Mouse (Mus musculus): ENCODE results near the gene Gse1. TPM values are rescaled to one million over a fixed set of nuclear protein-coding genes. Genes with fewer than 3 reads are reported as not detected.
"Not testable (repeated sequence)": the region's sequence is repeated elsewhere in the genome, so short reads cannot be mapped to it uniquely, and the experiment has no call there.

Gse1 gene
- polyA plus RNA-seq, 1 experiment: 14.7 TPM

GRCm38 (mm10) chr8:120363552-120364071 lies 135.4 kb downstream of the Gse1 start:
- H3K36me3 ChIP-seq (ENCODE audit: control insufficient read depth, insufficient read depth): no peaks in the 10 kb centered on the region
- H3K4me2 ChIP-seq (ENCODE audit: low read depth): no peak overlapping the region
- no peak for TF ChIP-seq REST (IDR thresholded peaks at IDR 0.05; ENCODE audit: insufficient read depth, insufficient read length)
- TF ChIP-seq POLR2A (IDR thresholded peaks at IDR 0.05; ENCODE audit: insufficient read length, low read depth): no peak
- no peak for TF ChIP-seq MYOD1 (IDR thresholded peaks at IDR 0.05; ENCODE audit: control insufficient read depth in 1 of 3, insufficient read length in 2 of 3, low read depth in 2 of 3)
- no peak for TF ChIP-seq E2F4 (IDR thresholded peaks at IDR 0.05; ENCODE audit: insufficient read depth)
- TF ChIP-seq USF1 (IDR thresholded peaks at IDR 0.05; ENCODE audit: low read depth): no peak
- TF ChIP-seq TCF3 (IDR thresholded peaks at IDR 0.05; ENCODE audit: insufficient read length, low read depth): no peak
- TF ChIP-seq SRF (IDR thresholded peaks at IDR 0.05; ENCODE audit: control insufficient read depth, insufficient read length, low read depth): no peak
- no peak for TF ChIP-seq MAX (IDR thresholded peaks at IDR 0.05; ENCODE audit: low read depth)
- no peak for TF ChIP-seq POLR2AphosphoS2 (IDR thresholded peaks at IDR 0.05; ENCODE audit: insufficient read length, low read depth)
- TF ChIP-seq CEBPB (IDR thresholded peaks at IDR 0.05; ENCODE audit: insufficient read depth, poor library complexity, severe bottlenecking): no peak
- no peak for TF ChIP-seq MYOG (IDR thresholded peaks at IDR 0.05; ENCODE audit: control insufficient read depth in 1 of 3, insufficient read depth in 1 of 3, insufficient read length in 2 of 3, low read depth in 2 of 3)
- no peak for TF ChIP-seq TCF12 (IDR thresholded peaks at IDR 0.05; ENCODE audit: insufficient read depth, poor library complexity, severe bottlenecking)
- H3K4me3 ChIP-seq: no peak overlapping the region
- no peaks in the 10 kb centered on the region for H3K79me2 ChIP-seq (ENCODE audit: control insufficient read depth, insufficient read depth)
- H3ac ChIP-seq (ENCODE audit: control insufficient read depth, insufficient read length): no peak overlapping the region
- H3K27me3 ChIP-seq (ENCODE audit: control insufficient read depth, insufficient read depth, insufficient read length): no peaks in the 10 kb centered on the region

GRCm38 (mm10) chr8:120364093-120364725 lies 136.0 kb downstream of the Gse1 start:
- H3K36me3 ChIP-seq (ENCODE audit: control insufficient read depth, insufficient read depth): no peaks in the 10 kb centered on the region
- H3K4me2 ChIP-seq (ENCODE audit: low read depth): no peak overlapping the region
- no peak overlapping the region for H3K4me3 ChIP-seq
- no peaks in the 10 kb centered on the region for H3K27me3 ChIP-seq (ENCODE audit: control insufficient read depth, insufficient read depth, insufficient read length)
- TF ChIP-seq TCF3 (IDR thresholded peaks at IDR 0.05; ENCODE audit: insufficient read length, low read depth) (no peak), E2F4 (IDR thresholded peaks at IDR 0.05; ENCODE audit: insufficient read depth) (no peak), CEBPB (IDR thresholded peaks at IDR 0.05; ENCODE audit: insufficient read depth, poor library complexity, severe bottlenecking) (no peak), TCF12 (IDR thresholded peaks at IDR 0.05; ENCODE audit: insufficient read depth, poor library complexity, severe bottlenecking) (no peak), MAX (IDR thresholded peaks at IDR 0.05; ENCODE audit: low read depth) (no peak), USF1 (IDR thresholded peaks at IDR 0.05; ENCODE audit: low read depth) (no peak), MYOG (IDR thresholded peaks at IDR 0.05; ENCODE audit: control insufficient read depth in 1 of 3, insufficient read depth in 1 of 3, insufficient read length in 2 of 3, low read depth in 2 of 3) (no peak), POLR2AphosphoS2 (IDR thresholded peaks at IDR 0.05; ENCODE audit: insufficient read length, low read depth) (no peak)
- H3ac ChIP-seq (ENCODE audit: control insufficient read depth, insufficient read length): no peak overlapping the region
- H3K79me2 ChIP-seq (ENCODE audit: control insufficient read depth, insufficient read depth): no peaks in the 10 kb centered on the region

- H3K79me2 ChIP-seq (ENCODE audit: control insufficient read depth, insufficient read depth): no peaks in the 10 kb centered on the region
- H3K4me2 ChIP-seq (ENCODE audit: low read depth): no peak overlapping the region
- H3K36me3 ChIP-seq (ENCODE audit: control insufficient read depth, insufficient read depth): no peaks in the 10 kb centered on the region
- TF ChIP-seq USF1 (IDR thresholded peaks at IDR 0.05; ENCODE audit: low read depth): no peak
- no peaks in the 10 kb centered on the region for H3K27me3 ChIP-seq (ENCODE audit: control insufficient read depth, insufficient read depth, insufficient read length)
- no peak overlapping the region for H3K4me3 ChIP-seq
- H3ac ChIP-seq (ENCODE audit: control insufficient read depth, insufficient read length): no peak overlapping the region
These were observed 138.6 kb downstream of the Gse1 start for GRCm38 (mm10) chr8:120366840-120367239.

- not testable (repeated sequence) for H3K36me3 ChIP-seq (ENCODE audit: control insufficient read depth, insufficient read depth); H3K4me3 ChIP-seq; H3K27me3 ChIP-seq (ENCODE audit: control insufficient read depth, insufficient read depth, insufficient read length); H3K79me2 ChIP-seq (ENCODE audit: control insufficient read depth, insufficient read depth); H3ac ChIP-seq (ENCODE audit: control insufficient read depth, insufficient read length)
- H3K4me2 ChIP-seq (ENCODE audit: low read depth): peak overlapping the region; percentile 69
These were observed 139.9 kb downstream of the Gse1 start for GRCm38 (mm10) chr8:120368191-120368590.

- no peaks in the 10 kb centered on the region for H3K36me3 ChIP-seq (ENCODE audit: control insufficient read depth, insufficient read depth)
- H3K79me2 ChIP-seq (ENCODE audit: control insufficient read depth, insufficient read depth): no peaks in the 10 kb centered on the region
- no peaks in the 10 kb centered on the region for H3K27me3 ChIP-seq (ENCODE audit: control insufficient read depth, insufficient read depth, insufficient read length)
- H3K4me3 ChIP-seq: no peak overlapping the region
- H3K4me2 ChIP-seq (ENCODE audit: low read depth): peak overlapping the region; percentile 71
- H3ac ChIP-seq (ENCODE audit: control insufficient read depth, insufficient read length): no peak overlapping the region
- peak; percentile 94 for TF ChIP-seq TCF3 (IDR thresholded peaks at IDR 0.05; ENCODE audit: insufficient read length, low read depth)
- peak in 2 of 3 experiments; percentile 92 to 98 for TF ChIP-seq MYOD1 (IDR thresholded peaks at IDR 0.05; ENCODE audit: control insufficient read depth in 1 of 3, insufficient read length in 2 of 3, low read depth in 2 of 3)
- TF ChIP-seq REST (IDR thresholded peaks at IDR 0.05; ENCODE audit: insufficient read depth, insufficient read length): no peak
- no peak for TF ChIP-seq CEBPB (IDR thresholded peaks at IDR 0.05; ENCODE audit: insufficient read depth, poor library complexity, severe bottlenecking)
- no peak for TF ChIP-seq POLR2A (IDR thresholded peaks at IDR 0.05; ENCODE audit: insufficient read length, low read depth)
- TF ChIP-seq SRF (IDR thresholded peaks at IDR 0.05; ENCODE audit: control insufficient read depth, insufficient read length, low read depth): peak; percentile 45
- TF ChIP-seq USF1 (IDR thresholded peaks at IDR 0.05; ENCODE audit: low read depth): peak; percentile 82
- peak; percentile 40 for TF ChIP-seq TCF12 (IDR thresholded peaks at IDR 0.05; ENCODE audit: insufficient read depth, poor library complexity, severe bottlenecking)
- no peak for TF ChIP-seq E2F4 (IDR thresholded peaks at IDR 0.05; ENCODE audit: insufficient read depth)
- TF ChIP-seq MYOG (IDR thresholded peaks at IDR 0.05; ENCODE audit: control insufficient read depth in 1 of 3, insufficient read depth in 1 of 3, insufficient read length in 2 of 3, low read depth in 2 of 3): peak; percentile 37 to 95 (median 91)
- no peak for TF ChIP-seq MAX (IDR thresholded peaks at IDR 0.05; ENCODE audit: low read depth)
- TF ChIP-seq POLR2AphosphoS2 (IDR thresholded peaks at IDR 0.05; ENCODE audit: insufficient read length, low read depth): no peak
These were observed 140.8 kb downstream of the Gse1 start for GRCm38 (mm10) chr8:120368814-120369649.

Data from myocyte (in vitro differentiated cells).